Mouse (Mus musculus) hindbrain, embryonic 12.5 days (tissue): ENCODE measurements around the gene Sh2d3c. TPM values are rescaled to one million over a fixed set of nuclear protein-coding genes. Genes with fewer than 3 reads are reported as not detected.
A peak's percentile ranks its signal among the peaks of the same experiment; 100 is the strongest.

Experiments used
- ATAC-seq: fragments of 200-750 bp; cut with Nextera tagmentation; 2 replicates; pipeline ENCODE4 v1.8.0; 2017; ENCODE audit warnings: moderate TSS enrichment; ENCODE audit not compliant: low FRiP score
- H3K27ac ChIP-seq: fragments of 300-500 bp; sonication (generic); 2 replicates; pipeline ENCODE4 v1.5.1; 2016; ENCODE audit warnings: mild to moderate bottlenecking
- H3K27me3 ChIP-seq: fragments of 300-500 bp; sonication (generic); 2 replicates; pipeline ENCODE4 v1.6.1; 2016; ENCODE audit warnings: mild to moderate bottlenecking
- H3K36me3 ChIP-seq: fragments of 300-500 bp; sonication (generic); 2 replicates; pipeline ENCODE4 v1.6.1; 2016; ENCODE audit warnings: mild to moderate bottlenecking
- H3K4me1 ChIP-seq: fragments of 300-500 bp; sonication (generic); 2 replicates; pipeline ENCODE4 v1.6.1; 2016
- H3K4me2 ChIP-seq: fragments of 300-500 bp; sonication (generic); replicated peaks from 2 replicates; pipeline ENCODE4 v1.6.1; 2016; ENCODE audit warnings: mild to moderate bottlenecking
- H3K4me3 ChIP-seq: fragments of 300-500 bp; sonication (generic); 2 replicates; pipeline ENCODE4 v1.5.1; 2016; ENCODE audit warnings: mild to moderate bottlenecking
- H3K9ac ChIP-seq: fragments of 300-500 bp; sonication (generic); 2 replicates; pipeline ENCODE4 v1.6.1; 2016; ENCODE audit warnings: mild to moderate bottlenecking, moderate library complexity
- H3K9me3 ChIP-seq: fragments of 300-500 bp; sonication (generic); replicated peaks from 2 replicates; pipeline ENCODE4 v1.6.1; 2016; ENCODE audit warnings: mild to moderate bottlenecking
- WGBS: fragments of 180-500 bp; shearing (Covaris S2); methylation state at CpG from one replicate; pipeline ENCODE4 v1.1.7; 2016; 5-methylcytosine and 5-hydroxymethylcytosine counted together
- polyA plus RNA-seq: library from polyadenylated mRNA; unstranded; fragments of >200 nt; fragmentation: Nextera tagmentation; extraction: Ambion mirVana; gene quantifications from 2 replicates; pipeline ENCODE4 v1.2.1, GENCODE M21; 2016

The Sh2d3c gene
- polyA plus RNA-seq, 1 experiment from 2014 or later, result 33.5 TPM

- Histone ChIP-seq H3K36me3 (peaks cover 38% of the 10 kb centered on the region), H3K9ac (no peak overlapping the region), H3K27ac (no peak overlapping the region), H3K9me3 (no peaks in the 10 kb centered on the region), H3K4me2 (no peak overlapping the region), H3K4me1 (no peaks in the 10 kb centered on the region), H3K4me3 (no peak overlapping the region), H3K27me3 (no peaks in the 10 kb centered on the region)
- 88% methylated on average over 14 of the region's 14 CpGs for WGBS
- no peak for ATAC-seq
Measured at GRCm38 (mm10) chr2:32700966-32701743, 19.7 kb upstream of the Sh2d3c start.

DNA sequence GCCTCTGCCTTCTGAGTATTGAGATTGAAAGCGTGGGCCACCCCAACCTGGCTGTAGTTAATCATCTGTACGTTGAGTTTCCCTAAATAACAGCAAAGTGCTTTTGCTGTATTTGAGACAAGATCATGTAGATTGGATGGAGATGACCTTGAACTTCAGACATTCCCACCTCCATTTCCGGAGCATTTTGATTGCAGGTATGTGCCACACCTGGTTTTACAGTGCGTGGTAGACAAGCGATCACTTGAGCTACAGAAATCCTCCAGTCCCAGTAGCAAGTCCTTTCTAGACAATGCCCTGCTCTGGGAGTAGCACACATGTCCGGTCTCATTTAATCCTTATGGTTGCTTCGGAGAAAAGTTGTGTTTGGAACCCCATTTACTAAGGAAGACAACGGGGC, 17.8 kb upstream of the Sh2d3c start:
- ATAC-seq, result no peak
- Histone ChIP-seq H3K4me2 (no peak overlapping the region), H3K4me1 (no peaks in the 10 kb centered on the region), H3K36me3 (peaks cover 57% of the 10 kb centered on the region), H3K9ac (no peak overlapping the region), H3K4me3 (no peak overlapping the region), H3K27ac (no peak overlapping the region), H3K27me3 (no peaks in the 10 kb centered on the region), H3K9me3 (no peaks in the 10 kb centered on the region)
- WGBS, result 97% methylated on average over 8 of the region's 8 CpGs

DNA sequence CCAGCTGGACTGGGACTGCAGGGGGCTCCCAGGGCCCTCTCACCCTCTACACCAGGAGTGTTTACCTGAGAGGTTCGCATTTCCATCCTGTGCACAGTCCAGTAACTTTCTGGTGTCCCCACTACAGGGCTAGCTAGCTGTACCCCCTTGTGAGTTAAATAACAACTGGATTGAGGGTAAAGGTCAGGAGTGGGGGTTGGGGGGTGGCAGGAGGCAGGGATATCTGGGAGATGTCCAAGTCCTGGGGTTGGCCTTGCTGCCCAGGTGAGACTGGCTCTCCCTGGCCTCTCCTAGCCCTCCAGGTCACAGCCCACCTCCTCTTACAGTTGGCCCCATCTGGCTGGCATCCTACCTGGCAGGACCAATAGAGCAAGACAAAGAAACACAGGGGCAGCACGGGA, 16.8 kb upstream of the Sh2d3c start, which contains the start of gene Fpgs:
Fpgs (minus strand) TSS at position 125 of the 401 bp plus-strand sequence.
- Histone ChIP-seq H3K27me3 (no peaks in the 10 kb centered on the region), H3K27ac (no peak within 1 kb of the TSS), H3K4me1 (no peaks in the 10 kb centered on the region), H3K4me3 (no peak within 1 kb of the TSS), H3K9me3 (no peaks in the 10 kb centered on the region), H3K36me3 (peaks cover 66% of the 10 kb centered on the region), H3K4me2 (no peak within 1 kb of the TSS), H3K9ac (no peak within 1 kb of the TSS)
- no peak for ATAC-seq
- 85% methylated on average over 2 of the region's 2 CpGs for WGBS

- ATAC-seq, result no peak
- H3K36me3 ChIP-seq, result peaks cover 76% of the 10 kb centered on the region
- WGBS, result 92% methylated on average over 7 of the region's 7 CpGs
- no peak overlapping the region for H3K4me2 ChIP-seq
- H3K9ac ChIP-seq, result no peak overlapping the region
- H3K4me1 ChIP-seq, result no peaks in the 10 kb centered on the region
- H3K9me3 ChIP-seq, result no peaks in the 10 kb centered on the region
- H3K27ac ChIP-seq, result no peak overlapping the region
- H3K4me3 ChIP-seq, result no peak overlapping the region
- H3K27me3 ChIP-seq, result no peaks in the 10 kb centered on the region
Measured at GRCm38 (mm10) chr2:32705018-32705417, 15.8 kb upstream of the Sh2d3c start.

DNA sequence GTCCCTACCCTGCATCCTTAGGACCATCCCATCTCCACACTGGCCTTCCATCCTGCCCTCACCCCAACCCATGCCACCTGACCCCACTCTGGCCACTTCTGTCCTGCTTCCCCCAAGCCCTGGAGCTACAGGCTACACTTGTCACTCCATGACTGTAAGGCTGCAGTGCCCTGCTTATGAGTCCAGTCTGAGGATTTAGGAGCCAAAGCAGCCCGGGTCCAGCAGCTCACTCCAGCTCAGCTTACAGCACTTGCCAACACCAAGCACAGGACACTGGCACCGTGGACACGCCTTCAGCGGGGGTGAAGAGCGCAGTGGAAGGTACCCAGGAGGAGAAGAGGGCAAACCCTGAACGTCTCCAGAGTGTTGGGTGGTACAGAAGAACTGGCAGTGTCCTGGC, 13.9 kb upstream of the Sh2d3c start:
- Histone ChIP-seq H3K4me2 (no peak overlapping the region), H3K9ac (no peak overlapping the region), H3K36me3 (peaks cover 79% of the 10 kb centered on the region), H3K27me3 (no peaks in the 10 kb centered on the region), H3K4me1 (peaks cover 10% of the 10 kb centered on the region), H3K4me3 (no peak overlapping the region), H3K27ac (no peak overlapping the region), H3K9me3 (no peaks in the 10 kb centered on the region)
- WGBS, result 96% methylated on average over 6 of the region's 6 CpGs
- no peak for ATAC-seq

DNA sequence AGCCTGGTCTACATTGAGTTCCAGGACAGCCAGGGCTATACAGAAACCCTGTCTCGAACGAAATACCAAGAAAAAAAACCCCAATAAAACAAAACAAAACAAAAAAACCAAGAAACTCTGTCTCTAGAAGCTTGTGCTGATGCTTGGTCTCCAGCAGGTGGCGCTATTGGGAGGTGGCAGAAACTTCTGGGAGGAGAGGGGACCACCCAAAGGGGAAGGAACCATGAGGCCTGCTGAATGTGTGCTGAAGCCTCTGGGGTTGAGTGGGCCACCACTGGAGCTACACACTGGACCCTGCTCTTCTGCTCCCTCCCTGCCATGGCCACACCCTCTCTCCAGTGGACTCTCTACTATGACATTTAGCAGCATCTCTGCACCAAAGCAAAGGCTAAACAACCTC, 12.2 kb upstream of the Sh2d3c start:
- no peak for ATAC-seq
- Histone ChIP-seq H3K9ac (no peak overlapping the region), H3K27ac (no peak overlapping the region), H3K27me3 (no peaks in the 10 kb centered on the region), H3K4me1 (peaks cover 11% of the 10 kb centered on the region), H3K4me2 (no peak overlapping the region), H3K9me3 (no peaks in the 10 kb centered on the region), H3K4me3 (no peak overlapping the region), H3K36me3 (peaks cover 66% of the 10 kb centered on the region)
- WGBS, result 43% methylated on average over 3 of the region's 3 CpGs

DNA sequence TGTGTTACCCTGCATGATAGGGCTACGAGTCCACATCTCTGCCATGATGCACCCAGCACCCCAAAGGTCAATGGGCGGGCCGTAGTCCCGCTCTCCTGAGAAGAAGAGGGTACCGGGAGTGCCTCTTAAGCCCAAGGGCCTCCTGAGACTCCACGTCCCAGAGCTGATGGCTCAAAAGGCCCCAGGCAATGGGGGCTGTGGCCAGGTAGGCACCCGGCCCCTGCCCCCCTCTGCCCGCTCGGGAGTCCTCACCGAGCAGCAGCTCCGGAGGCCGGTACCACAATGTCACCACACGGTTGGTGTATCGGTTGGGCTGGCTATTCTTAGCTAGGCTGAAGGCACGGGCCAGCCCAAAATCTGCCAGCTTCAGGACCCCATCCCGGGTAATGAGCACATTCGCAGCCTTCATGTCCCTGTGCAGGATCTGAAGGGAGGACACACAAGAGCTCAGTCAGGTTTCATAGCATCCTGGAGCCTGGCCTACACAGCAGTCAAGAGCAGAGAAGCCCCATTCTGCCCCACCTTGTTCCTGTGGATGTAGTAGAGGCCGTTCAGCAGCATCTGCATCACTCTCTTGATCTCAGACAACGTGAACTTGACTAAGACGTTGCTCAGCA, 11.2 kb upstream of the Sh2d3c start:
- H3K4me2 ChIP-seq, result no peak overlapping the region
- H3K27me3 ChIP-seq, result no peaks in the 10 kb centered on the region
- H3K27ac ChIP-seq, result no peak overlapping the region
- WGBS, result 92% methylated on average over 20 of the region's 20 CpGs
- H3K36me3 ChIP-seq, result peaks cover 59% of the 10 kb centered on the region
- H3K9me3 ChIP-seq, result no peaks in the 10 kb centered on the region
- no peak for ATAC-seq
- H3K4me1 ChIP-seq, result peaks cover 21% of the 10 kb centered on the region
- H3K9ac ChIP-seq, result no peak overlapping the region
- no peak overlapping the region for H3K4me3 ChIP-seq

GRCm38 (mm10) chr2:32710425-32710824, 10.4 kb upstream of the Sh2d3c start:
- Histone ChIP-seq H3K27ac (no peak overlapping the region), H3K4me1 (peaks cover 22% of the 10 kb centered on the region), H3K9me3 (no peaks in the 10 kb centered on the region), H3K4me2 (no peak overlapping the region), H3K4me3 (no peak overlapping the region), H3K9ac (no peak overlapping the region), H3K27me3 (no peaks in the 10 kb centered on the region), H3K36me3 (peaks cover 52% of the 10 kb centered on the region)
- 94% methylated on average over 5 of the region's 5 CpGs for WGBS
- no peak for ATAC-seq

DNA sequence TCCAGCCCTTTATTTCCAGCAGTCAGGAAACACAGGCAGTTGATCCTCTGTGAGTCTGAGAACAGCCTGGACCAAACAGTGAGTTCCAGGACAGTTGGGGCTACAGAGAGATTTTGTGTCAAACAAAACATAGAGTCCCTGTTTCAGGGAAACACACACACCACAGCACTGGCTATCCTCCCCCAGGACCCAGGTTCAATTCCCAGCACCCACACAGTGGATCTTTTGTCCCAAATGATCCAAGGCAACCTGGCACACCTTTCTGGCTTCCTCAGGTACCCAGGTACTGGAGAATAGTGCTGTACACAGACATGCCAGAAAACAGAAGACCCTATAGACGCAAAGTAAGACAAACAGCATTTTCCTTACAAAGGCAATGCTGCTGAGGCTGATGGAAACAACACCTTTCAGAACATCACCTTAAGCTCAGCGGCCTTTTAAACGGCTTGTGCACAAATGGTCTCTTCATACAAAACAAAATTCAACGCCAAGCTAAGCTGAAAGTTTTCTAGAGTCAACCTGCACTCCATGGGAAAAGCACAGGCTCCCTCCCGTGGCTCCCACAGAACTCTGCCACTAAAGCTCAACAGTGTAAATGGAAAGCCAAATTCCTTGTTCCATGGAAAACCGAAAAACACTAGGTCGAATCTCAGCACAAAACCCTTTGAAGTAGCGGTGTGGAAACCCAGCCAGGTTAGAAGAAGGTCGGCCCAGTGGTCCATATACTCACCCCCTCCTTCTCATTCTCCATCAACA, 9.4 kb upstream of the Sh2d3c start:
- Histone ChIP-seq H3K36me3 (peaks cover 41% of the 10 kb centered on the region), H3K4me1 (peaks cover 22% of the 10 kb centered on the region), H3K27ac (peak overlapping the region; percentile 99; the same call in 1 of the 2 replicates), H3K27me3 (no peaks in the 10 kb centered on the region), H3K9ac (peak overlapping the region; percentile 94), H3K9me3 (no peaks in the 10 kb centered on the region), H3K4me3 (peak overlapping the region; percentile 93), H3K4me2 (peak overlapping the region; percentile 97)
- ATAC-seq, result no peak
- 31% methylated on average over 9 of the region's 9 CpGs for WGBS

GRCm38 (mm10) chr2:32712108-32712551, 8.7 kb upstream of the Sh2d3c start:
- peak overlapping the region; percentile 97 for H3K4me2 ChIP-seq
- peak overlapping the region; percentile 93 for H3K4me3 ChIP-seq
- WGBS, result under 1% methylated on average over 41 of the region's 41 CpGs
- no peaks in the 10 kb centered on the region for H3K9me3 ChIP-seq
- ATAC-seq, result peak; percentile 54
- H3K36me3 ChIP-seq, result peaks cover 35% of the 10 kb centered on the region
- H3K27ac ChIP-seq, result peak overlapping the region; percentile 99
- H3K4me1 ChIP-seq, result peaks cover 22% of the 10 kb centered on the region
- peak overlapping the region; percentile 94 for H3K9ac ChIP-seq
- no peaks in the 10 kb centered on the region for H3K27me3 ChIP-seq

- peak overlapping the region; percentile 94 for H3K9ac ChIP-seq
- peak overlapping the region; percentile 99 for H3K27ac ChIP-seq
- H3K27me3 ChIP-seq, result no peaks in the 10 kb centered on the region
- 1% methylated on average over 29 of the region's 44 CpGs for WGBS
- peaks cover 30% of the 10 kb centered on the region for H3K36me3 ChIP-seq
- H3K4me1 ChIP-seq, result peaks cover 22% of the 10 kb centered on the region
- peak overlapping the region; percentile 93 for H3K4me3 ChIP-seq
- H3K9me3 ChIP-seq, result no peaks in the 10 kb centered on the region
- ATAC-seq, result peak; percentile 89
- H3K4me2 ChIP-seq, result peak overlapping the region; percentile 97
Measured at GRCm38 (mm10) chr2:32712586-32712933, 8.3 kb upstream of the Sh2d3c start.
